Mouse (Mus musculus) mouse trophoblast stem cell (cell line): ENCODE data around the gene Rsu1.

Experiments
- in situ Hi-C, 2 experiments: fragments of 300-500 bp; cut with MseI, MboI; formaldehyde crosslinking; loops; 2 replicates in 1 of 2; 3 replicates in 1 of 2; pipeline ENCODE4 v1.15.1; 2025

Rsu1 gene

DNA sequence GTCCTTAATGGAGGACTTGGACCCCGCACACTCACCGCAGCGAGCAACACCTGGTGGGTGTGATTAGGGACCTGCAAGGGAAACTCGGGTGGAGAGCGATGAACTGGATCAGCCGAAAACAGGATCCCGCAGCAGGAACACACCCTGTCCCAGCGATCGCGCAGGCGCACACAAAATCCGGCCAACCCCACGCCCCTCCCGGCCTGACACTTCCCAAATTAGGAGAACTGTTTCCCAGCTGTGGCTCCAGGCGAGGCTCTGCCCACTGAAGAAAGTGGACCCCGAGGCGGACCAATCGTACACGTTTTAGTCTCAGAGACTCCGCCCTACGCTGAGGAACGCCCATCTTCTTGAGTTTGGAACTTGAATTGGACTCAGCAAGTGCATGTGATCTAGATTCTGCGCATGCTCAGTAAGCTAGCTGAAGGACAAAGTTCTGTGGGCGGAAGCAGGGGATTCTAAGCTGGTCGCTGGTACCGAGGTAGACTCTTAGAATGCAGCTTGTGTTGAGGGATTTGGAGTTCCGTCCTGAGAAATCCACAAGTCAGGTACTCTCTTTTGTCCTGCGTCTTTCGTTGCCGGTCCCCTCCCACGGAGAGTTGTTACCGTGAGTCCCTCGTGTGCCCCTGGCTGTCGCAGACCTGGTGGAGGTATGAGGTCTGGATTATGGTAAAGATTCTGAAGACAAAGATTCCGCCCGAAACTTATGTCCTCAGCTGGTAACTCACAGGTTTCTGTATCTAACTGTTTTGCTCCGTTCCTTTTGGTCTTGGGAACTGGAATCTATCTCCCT is at the start of gene Rsu1:
Rsu1 (minus strand) TSS at position 251 of the 793 bp plus-strand sequence.
- in situ Hi-C loops: no loop called here

DNA sequence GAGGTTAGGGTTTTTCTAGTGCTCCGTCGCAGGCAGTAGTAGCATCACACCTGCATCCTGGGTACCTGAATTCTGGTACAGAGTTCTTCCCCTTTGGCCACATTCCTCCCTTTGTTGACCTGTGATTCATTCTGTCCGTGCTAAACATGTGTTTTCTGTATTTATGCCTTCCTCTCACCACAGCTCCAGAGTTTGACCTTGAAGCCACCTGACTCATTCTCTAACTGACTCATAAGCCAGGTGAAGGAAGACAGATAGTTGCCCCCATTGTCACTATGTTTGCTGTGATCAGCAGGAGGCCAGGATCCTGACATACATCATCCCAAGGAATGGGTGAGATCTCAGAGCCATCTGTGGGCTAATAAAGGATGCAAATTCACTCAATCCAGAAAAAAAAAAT is 32.2 kb upstream of the Rsu1 start:
- in situ Hi-C loops: loop anchor here in 1 of 2 experiments (5.0 kb wide), 1 partner anchor 234 kb away; no protein-coding TSS in a partner anchor

DNA sequence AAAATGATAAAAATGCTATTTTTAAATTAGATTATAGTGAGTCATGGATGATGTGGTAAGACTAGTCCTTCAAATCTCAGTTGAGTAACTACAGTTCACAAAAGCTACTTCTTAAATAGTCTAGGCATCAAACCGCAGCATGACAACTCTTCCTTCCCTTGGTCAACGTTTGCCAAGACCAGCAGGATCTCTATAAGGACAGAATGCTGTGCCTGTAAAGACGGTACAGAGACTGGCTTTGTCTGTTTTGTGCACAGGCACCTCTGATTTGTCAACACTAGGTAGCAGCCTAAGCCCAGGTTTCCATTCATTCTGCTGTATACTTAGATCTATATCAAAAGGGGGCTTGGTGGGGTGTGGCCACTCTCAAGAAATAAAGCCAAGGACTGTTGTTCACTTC is 27.8 kb upstream of the Rsu1 start:
- in situ Hi-C loops: loop anchor here in 1 of 2 experiments (10.0 kb wide), 1 partner anchor 236 kb away; no protein-coding TSS in a partner anchor

DNA sequence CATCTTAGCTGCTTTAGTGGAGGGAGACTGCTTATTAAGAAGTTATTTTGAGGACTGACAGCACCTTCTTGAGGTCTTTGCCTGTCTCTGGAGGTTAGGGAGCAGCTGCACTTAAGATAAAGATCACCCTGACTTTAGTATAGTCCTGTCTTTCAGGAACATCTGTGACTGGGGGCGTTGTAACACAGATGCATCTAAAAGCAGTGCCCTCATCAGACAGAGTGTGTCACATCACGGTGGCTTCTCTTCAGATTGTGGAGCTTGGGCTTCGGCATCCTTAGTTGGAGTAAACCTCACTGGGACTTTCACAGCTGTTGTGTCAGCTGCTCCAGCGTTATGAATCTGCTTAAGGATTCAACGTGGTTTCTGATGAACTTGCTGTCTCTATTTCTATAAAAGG is 26.5 kb upstream of the Rsu1 start:
- in situ Hi-C loops: loop anchor here in 1 of 2 experiments (10.0 kb wide), 1 partner anchor 237 kb away; no protein-coding TSS in a partner anchor

DNA sequence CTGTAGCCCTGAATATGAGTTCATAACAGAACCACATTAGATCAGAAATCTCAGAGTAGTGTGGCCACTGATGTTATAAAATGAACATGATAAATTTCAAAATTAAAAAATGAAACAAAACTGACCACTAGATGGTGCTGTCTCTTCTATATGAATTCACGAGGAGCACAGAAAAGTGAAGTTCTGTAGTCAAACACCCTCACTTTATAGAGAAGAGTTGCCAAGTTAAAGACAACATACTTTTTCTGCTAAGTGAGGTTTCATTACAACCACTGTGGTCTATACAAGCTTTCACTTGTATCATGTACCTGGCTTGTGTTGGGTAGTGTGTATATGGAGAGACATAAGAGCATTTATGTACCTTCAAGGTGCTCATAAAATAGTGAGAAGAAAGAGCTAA is 19.4 kb upstream of the Rsu1 start:
- in situ Hi-C loops: loop anchor here in 1 of 2 experiments (10.0 kb wide), 1 partner anchor 244 kb away; no protein-coding TSS in a partner anchor

DNA sequence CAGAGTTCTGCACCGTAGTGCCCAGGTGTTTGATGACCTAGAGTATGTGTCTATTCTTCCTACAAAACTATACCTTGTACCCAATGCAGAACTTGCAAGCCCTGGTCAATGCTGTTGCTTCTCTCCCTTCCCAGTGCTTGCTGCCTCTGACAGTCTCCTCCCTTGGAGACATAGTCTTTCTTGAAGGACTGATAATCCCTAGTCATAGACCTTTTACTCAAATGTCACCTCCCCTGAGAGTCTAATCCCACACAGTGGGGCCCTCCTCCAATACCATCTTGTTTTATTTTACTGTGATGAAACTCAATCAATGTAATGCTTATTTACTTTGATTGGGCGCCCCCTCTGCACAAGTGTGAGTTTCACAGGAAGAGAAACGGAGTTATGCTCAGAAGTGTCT is 18.9 kb upstream of the Rsu1 start:
- in situ Hi-C loops: loop anchor here in 1 of 2 experiments (10.0 kb wide), 1 partner anchor 245 kb away; no protein-coding TSS in a partner anchor

DNA sequence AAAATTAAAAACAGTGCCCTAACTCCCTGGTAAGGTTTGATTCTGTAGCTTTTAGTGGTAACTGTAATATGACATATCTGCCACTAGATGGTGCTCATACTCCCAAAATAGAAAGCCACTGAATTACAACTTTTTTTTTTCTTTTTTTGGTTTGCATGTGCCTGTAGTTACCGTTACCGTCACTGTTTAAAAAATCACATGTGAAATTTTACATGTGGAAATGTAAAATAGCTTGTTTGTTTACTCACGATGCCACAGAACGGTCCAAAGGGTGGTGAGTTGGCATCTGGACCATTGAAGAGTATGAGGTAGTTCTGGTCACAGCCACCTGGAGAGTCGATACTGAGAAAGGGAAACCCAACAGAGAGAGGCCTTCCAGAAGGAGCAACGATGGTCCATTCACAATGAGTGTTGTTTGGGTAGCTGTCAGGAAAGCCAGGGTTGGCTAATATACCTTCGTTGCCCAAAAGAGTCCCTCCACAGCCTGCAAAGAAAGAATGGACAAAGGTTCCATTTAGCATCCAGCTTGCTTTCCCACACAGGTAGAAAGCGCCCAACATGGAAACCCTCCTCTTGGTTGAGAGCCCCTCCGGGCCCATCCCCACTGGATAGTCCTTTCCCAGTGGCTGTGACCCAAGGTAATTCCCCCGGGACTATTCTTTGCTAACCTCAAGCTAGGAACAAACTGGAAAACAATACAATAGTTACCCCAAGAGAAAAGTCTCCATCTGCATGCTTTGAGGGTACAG is 7.1 kb upstream of the Rsu1 start:
- in situ Hi-C loops: no loop called here

DNA sequence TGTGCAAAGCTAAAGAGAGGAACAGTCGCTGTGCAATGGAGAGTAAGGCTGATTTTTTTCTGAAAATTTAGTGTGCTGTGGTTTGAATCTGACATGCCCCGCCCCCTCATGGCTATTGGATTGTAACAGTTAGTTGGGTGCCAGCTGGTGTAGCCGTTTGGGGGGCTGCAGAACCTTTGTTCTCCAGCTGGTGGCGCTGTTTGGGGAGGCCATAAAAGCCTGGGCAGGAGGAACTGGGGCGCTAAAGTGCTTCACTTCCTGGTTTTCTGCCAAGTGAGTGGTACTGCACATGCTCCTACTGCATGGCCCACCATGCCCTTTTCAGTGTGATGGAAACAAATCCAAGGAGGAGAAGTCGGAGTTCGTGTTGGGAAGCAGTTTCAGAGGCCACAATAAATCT is 4.7 kb upstream of the Rsu1 start:
- in situ Hi-C loops: no loop called here

DNA sequence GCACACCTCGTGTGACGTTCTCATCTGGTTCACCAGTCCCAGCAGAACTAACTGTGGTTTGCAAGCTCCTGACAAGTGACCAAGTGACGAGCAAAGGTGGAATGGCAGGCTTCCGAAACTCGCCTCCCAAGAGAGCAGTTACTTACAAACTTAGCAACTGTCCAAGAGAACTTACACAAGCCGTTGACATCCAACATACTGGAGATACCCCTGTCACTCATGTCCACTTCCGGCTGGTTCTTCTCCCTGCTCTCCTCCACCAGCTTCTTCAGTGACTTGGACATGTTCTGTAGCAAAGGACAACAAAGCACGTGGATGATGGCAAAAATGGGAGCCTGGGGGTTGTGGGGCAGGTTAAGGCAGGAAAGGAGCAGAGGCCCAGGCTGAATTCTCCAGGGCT is 479 bp downstream of the Rsu1 start:
- in situ Hi-C loops: no loop called here

DNA sequence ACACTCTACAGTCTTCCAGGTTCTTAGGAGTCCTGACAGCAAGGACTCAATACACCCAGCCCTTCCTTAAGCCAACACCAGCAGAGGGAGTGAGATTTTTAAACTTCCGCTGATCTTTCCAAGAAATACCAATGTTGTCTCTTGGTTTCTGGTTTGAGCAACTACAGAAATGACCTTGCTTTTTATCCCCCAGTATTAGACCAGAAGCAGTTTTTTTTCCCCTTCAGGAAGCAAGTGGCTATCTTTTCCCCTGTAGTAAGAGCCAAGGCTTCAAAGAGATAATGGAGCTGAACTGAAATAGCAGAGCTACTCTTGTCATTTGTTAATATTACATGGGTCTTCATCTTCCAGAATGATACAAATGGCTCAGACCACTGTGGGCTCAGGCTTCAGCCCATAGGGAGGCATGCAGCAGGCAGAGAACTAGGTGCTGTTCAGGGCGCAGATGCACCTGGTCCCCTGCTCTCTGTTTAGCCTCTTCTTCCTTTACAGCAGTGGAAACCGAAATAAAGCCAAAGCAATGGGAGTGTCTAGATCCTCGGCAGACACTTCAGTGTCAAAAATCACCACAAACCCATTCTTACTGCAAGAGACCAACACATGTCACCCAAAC is 2.4 kb downstream of the Rsu1 start:
- in situ Hi-C loops: no loop called here

DNA sequence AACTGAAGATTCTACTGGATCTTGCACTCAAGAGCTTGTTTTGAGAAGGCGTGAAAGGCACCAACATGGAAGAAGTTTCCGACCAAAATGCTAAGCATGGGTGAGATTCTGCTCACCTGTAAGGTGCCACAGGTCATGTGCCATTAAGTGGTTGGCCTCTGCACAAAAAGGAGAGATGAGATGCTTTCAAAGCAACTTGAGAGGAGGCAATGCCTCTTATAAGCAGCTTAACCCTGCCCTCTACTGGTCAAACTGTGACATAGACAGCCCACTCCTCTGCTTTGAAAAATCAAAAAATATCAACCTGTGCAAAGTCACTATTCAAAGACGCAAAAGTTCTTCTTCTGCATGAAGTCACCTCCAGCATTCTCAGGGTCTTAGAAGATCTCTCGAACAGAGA is 6.3 kb downstream of the Rsu1 start:
- in situ Hi-C loops: no loop called here

DNA sequence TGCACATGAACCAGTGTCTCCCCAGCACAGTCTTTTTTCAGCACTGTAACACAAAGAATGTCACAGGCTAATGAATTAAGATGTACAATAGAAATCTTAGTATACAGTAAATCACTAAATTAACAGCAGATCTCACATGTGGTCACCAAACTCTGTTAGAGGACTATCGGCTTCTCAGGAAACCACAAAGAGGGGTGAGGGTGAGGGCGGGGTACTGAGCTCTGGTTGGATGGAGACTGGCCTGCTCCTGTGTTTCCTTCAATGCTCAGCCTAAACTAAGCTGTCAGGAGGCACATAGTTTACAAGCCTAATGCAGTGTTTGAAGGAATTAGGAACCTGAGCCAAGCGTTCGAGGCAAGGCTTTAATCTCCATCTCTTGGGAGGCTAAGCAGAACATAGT is 8.1 kb downstream of the Rsu1 start:
- in situ Hi-C loops: no loop called here

DNA sequence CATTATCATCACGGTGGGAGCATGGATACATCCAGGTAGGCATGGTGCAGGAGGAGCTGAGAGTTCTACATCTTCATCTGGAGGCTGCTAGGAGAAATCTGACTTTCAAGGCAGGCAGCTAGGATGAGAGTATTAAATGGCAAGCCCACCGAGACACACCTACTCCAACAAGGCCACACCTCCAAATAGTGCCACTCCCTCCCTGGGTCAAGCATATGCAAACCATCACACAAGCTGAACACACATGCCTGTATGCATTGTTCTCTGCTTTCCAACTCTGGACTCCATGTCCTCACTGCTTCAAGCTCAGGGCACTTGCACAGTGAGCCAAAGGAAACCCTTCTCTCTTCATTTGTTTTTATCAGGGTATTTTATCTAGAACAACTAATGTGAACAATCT is 12.6 kb downstream of the Rsu1 start:
- in situ Hi-C loops: no loop called here

DNA sequence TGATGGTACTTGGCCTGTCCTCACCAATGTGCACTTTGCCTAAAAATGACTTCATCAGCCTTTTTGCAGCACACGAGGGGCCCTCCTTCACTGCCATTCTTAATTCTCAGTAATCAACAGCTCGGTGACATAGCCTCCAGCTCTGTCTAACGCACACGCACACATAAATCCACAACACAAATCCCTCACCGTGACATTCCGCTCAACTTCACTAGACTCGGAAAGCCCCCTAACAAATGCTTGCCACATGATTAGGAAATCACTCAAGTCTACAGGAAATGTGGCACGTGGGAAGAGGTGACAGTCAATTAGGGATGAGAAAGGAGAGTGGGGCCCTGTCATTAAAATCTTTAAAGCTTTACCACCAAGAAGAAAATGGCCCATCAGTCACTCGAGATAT is 30.5 kb downstream of the Rsu1 start:
- in situ Hi-C loops: loop anchor here in 1 of 2 experiments (25.0 kb wide), 1 partner anchor 528 kb away; no protein-coding TSS in a partner anchor

DNA sequence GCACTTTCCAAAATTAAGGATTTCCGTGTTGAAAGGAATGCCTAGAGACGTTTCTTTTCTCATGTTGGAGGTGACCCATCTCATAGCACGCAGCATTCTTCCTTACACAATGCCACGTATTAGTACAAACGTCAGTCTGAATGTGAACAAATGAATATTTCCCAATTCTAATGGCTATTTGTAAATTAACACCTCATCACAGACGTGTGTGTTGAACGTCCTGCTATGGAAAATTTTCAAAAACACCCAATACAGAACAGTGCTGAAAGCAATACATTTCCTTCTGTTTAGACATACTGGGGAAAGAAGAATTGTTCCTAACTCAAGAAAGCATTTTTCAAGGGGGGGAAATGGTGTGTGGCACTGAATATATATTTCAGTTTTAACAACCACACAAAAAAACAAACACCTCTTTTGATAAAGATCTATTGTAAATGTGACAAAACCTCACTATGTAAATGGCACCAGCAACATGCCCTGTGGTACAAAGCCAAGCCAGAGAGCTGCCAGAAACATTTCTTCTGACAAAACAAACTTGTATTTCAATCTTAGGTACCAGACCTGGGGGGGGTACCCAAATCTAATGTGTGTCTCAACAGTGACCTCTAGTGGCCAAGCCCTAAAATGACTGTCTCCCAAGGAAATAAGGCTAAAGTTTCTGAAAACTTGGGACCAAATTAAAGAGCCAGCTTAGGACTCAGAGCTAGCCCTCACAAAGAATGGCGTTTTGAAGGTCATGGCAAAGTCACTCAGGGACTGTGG is 33.9 kb downstream of the Rsu1 start:
- in situ Hi-C loops: loop anchor here in 1 of 2 experiments (25.0 kb wide), 1 partner anchor 525 kb away; no protein-coding TSS in a partner anchor

DNA sequence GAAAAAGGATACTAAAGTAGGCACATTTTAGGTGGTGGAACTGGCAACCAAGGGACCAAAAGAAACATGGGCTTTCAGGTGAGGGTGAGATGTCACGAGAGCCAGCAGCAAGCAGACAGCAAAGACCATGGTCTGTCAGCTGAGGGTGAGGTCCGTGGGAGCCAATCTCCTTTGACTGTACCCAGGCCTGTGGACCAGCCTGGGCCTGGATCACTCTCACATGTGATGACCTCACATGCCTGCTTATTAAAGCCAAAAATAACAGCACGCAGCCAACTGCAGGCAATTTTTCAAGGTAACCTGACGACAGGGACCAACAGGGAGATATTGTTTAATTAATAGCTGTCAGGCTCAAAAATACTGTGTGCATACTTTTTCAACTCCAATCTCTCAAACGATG is 35.5 kb downstream of the Rsu1 start:
- in situ Hi-C loops: loop anchor here in 1 of 2 experiments (25.0 kb wide), 1 partner anchor 523 kb away; no protein-coding TSS in a partner anchor

DNA sequence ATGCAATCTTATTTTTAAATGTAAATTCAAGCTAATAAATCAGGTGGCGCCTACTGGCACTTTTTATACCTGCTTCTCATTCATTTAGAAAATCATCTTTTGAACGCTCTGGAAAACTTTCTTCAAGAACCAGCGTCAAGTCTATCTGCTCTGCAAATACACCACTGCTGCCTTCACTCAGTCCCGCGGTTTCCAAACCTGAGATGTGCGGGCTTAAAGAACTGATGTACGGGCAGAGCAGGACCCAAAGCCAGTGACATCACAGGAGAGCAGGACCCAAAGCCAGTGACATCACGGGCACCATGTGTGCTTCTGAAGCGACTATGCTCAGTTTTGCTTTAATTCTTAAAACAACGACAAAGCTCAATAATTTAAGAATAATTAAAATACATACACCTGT is 36.4 kb downstream of the Rsu1 start:
- in situ Hi-C loops: loop anchor here in 1 of 2 experiments (25.0 kb wide), 1 partner anchor 522 kb away; no protein-coding TSS in a partner anchor

DNA sequence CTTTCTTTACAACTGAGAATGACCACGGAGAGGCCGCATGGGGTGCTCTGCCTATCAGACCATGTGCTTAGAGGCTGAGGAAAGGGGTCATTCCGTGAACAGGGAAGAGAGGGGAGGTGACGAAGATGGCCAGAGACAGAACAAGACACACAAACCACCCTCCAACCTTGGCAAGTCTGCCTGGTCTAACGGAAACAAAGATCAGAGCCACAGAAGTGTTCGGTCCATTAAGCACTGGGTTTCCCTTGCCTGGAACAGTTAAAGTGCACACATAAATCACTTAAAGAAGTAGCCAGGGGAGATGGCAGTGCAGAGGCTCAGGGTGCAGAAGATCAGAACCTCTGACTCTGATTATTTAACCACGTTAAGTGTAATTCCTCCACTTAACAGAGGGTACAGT is 37.3 kb downstream of the Rsu1 start:
- in situ Hi-C loops: loop anchor here in 1 of 2 experiments (25.0 kb wide), 1 partner anchor 522 kb away; no protein-coding TSS in a partner anchor

DNA sequence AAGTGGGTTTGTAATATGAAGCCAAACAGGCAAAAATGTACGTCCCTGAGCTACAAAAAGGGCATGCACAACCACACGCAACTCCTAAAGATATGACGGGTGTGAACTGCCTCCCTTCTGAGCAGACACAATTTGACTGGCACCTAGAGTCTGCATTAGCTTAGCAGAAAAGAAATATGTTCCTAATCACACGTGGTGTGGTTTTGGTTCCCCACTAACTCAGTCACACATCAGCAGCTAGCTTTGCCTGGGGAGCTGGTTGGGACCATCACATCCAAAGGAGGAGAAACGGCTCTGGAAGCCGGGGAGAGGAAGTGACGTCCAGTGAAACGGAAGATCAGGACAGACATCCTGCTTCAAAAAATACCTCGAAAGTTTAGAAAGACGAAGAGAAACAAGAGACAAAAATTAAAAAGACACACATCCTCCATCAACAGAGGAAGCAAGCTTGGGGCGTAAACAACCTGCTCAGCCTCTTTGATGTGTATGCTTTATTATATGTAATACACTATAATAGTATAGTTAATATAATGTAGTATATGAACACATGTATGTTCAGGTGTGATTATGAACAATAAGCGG is 37.9 kb downstream of the Rsu1 start:
- in situ Hi-C loops: loop anchor here in 1 of 2 experiments (25.0 kb wide), 1 partner anchor 521 kb away; no protein-coding TSS in a partner anchor

DNA sequence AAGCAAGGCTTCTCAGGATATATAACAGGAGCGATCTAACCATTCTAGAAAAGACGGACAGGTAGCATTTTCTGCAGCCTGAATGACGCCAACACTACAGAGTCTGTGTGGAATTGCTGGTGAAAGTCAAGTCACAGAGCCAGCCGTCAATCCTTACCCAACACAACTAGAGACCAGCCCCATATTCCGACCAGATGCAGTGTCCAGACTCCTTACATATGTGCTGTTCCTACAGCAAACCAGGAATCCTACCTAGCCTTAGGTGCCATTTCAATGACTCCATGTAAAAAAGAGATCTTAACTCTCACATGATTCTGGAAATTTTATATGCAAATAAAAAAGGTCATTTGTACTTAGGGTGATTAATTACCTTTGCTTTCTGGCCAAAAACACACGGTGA is 38.9 kb downstream of the Rsu1 start:
- in situ Hi-C loops: loop anchor here in 1 of 2 experiments (25.0 kb wide), 1 partner anchor 520 kb away; no protein-coding TSS in a partner anchor
